Mouse (Mus musculus) lung, postnatal 10 days (tissue): Measurements from ENCODE around the gene H2-Aa.

Source experiments
- DNase-seq: peaks from one replicate; pipeline ENCODE4 v3.0.0; 2021

The H2-Aa gene

GRCm38 (mm10) chr17:34261502-34261901, 26.1 kb downstream of the H2-Aa start:
- peak; percentile 90 for DNase-seq

GRCm38 (mm10) chr17:34260551-34260950, 27.1 kb downstream of the H2-Aa start:
- DNase-seq = no peak

GRCm38 (mm10) chr17:34257594-34258375, 29.8 kb downstream of the H2-Aa start, which contains the start of gene H2-Ab1:
Gene H2-Ab1 (plus strand): TSS chr17:34257689.
- peak; percentile 87 for DNase-seq

- no peak for DNase-seq
Observed at GRCm38 (mm10) chr17:34256501-34256900, 31.1 kb downstream of the H2-Aa start.

- peak; percentile 5 for DNase-seq
Observed at GRCm38 (mm10) chr17:34251666-34252065, 36.0 kb downstream of the H2-Aa start.

GRCm38 (mm10) chr17:34249878-34250277, 37.7 kb downstream of the H2-Aa start:
- peak; percentile 62 for DNase-seq

GRCm38 (mm10) chr17:34249361-34249760, 38.3 kb downstream of the H2-Aa start:
- DNase-seq = no peak

- no peak for DNase-seq
Observed at GRCm38 (mm10) chr17:34248764-34249163, 38.9 kb downstream of the H2-Aa start.

GRCm38 (mm10) chr17:34247047-34247446, 40.6 kb downstream of the H2-Aa start:
- no peak for DNase-seq

GRCm38 (mm10) chr17:34244656-34245055, 43.0 kb downstream of the H2-Aa start:
- DNase-seq = no peak

GRCm38 (mm10) chr17:34240916-34241315, 46.7 kb downstream of the H2-Aa start:
- DNase-seq = no peak

GRCm38 (mm10) chr17:34240366-34240765, 47.3 kb downstream of the H2-Aa start:
- no peak for DNase-seq

- DNase-seq = peak; percentile 40
Observed at GRCm38 (mm10) chr17:34239601-34240041, 48.0 kb downstream of the H2-Aa start.

GRCm38 (mm10) chr17:34238706-34239105, 48.9 kb downstream of the H2-Aa start, which contains the start of gene H2-Ob:
Gene H2-Ob (plus strand): TSS chr17:34238903.
- peak; percentile 80 for DNase-seq

- DNase-seq = no peak
Observed at GRCm38 (mm10) chr17:34237741-34238140, 49.9 kb downstream of the H2-Aa start.

GRCm38 (mm10) chr17:34236691-34237090, 50.9 kb downstream of the H2-Aa start:
- DNase-seq = peak; percentile 79

GRCm38 (mm10) chr17:34234926-34235325, 52.7 kb downstream of the H2-Aa start:
- peak; percentile 86 for DNase-seq
